Mouse (Mus musculus): ENCODE measurements around the gene Rpn2. TPM values are rescaled to one million over a fixed set of nuclear protein-coding genes. Genes with fewer than 3 reads are reported as not detected.

Rpn2 gene
- polyA plus RNA-seq, 1 experiment, result 102 TPM

GRCm38 (mm10) chr2:157366762-157367161, 87.9 kb downstream of the Rpn2 start:
- peak; percentile 54 for TF ChIP-seq GATA1 (IDR thresholded peaks at IDR 0.05; ENCODE audit: low read length)

DNA sequence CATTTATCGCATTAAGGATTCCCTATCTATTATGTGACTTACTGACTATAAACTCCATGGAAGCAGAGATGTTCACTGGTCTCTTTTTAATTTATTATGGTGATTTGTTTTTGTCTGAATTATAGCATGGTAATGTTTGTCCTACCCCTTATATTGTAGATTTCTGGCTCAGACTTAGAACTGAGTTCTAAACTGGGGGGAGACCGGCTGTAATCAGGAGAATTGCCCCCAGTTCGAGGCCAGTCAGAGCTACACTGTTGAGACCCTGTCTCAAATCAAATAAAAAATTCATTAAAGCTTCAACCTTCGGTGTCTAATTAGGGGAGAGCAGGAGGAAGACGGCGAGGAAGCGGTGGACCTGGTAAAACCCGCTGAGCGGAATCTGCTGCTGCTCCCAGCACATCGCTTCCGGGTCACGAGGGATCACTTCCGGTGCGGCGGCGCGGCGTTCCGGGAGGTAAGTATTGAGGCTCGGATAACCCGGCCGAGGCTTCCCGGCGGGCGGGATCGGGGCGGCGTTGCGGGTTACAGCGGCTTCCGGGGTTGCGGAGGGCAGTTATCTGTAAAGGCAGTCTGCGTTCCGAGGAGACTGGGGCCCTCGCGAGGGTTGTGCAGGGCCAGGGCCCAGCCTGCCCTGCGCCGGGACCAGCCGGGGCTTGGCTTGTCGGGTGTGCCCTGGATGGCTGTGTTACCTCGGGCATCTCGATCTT, 88.5 kb downstream of the Rpn2 start, which contains the start of gene Manbal:
Gene Manbal, plus strand, starts transcription at position 411 of the 710 bp plus-strand sequence.
- TF ChIP-seq GATA1 (IDR thresholded peaks at IDR 0.05; ENCODE audit: low read length), result no peak

GRCm38 (mm10) chr2:157367991-157368390, 89.2 kb downstream of the Rpn2 start:
- no peak for TF ChIP-seq GATA1 (IDR thresholded peaks at IDR 0.05; ENCODE audit: low read length)

GRCm38 (mm10) chr2:157371696-157372095, 92.9 kb downstream of the Rpn2 start:
- TF ChIP-seq GATA1 (IDR thresholded peaks at IDR 0.05; ENCODE audit: low read length), result no peak

DNA sequence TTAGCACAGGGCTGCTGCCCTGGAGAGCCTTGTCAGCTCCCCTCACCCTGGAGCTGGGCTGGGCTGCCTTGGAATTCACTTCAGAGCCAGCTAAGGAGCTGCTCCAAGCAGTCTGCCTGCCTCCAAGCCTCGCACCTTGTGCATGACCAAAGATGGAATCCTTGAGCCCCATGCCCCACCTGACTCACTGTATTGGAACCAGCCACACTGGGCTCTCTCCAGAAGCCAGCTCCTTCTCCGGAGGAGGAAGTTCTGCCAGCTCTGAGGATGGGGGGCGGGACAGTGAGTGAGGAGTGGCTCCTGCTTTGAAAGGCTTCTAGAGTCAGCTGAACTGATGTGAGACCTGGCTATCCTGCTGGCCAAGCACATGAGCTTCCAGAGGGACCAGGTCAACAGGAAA, 94.9 kb downstream of the Rpn2 start:
- TF ChIP-seq GATA1 (IDR thresholded peaks at IDR 0.05; ENCODE audit: low read length), result no peak

GRCm38 (mm10) chr2:157375051-157375450, 96.2 kb downstream of the Rpn2 start:
- TF ChIP-seq GATA1 (IDR thresholded peaks at IDR 0.05; ENCODE audit: low read length), result no peak

Other genes with a start within 250 kb of the Rpn2 start
- gene Soga1, start 199.8 kb upstream of the Rpn2 start, polyA plus RNA-seq (2012), result 30.7 and 32.1 TPM in 2 replicates
- gene Tldc2, start 192.0 kb upstream of the Rpn2 start, polyA plus RNA-seq (2012), result not detected in 2 replicates
- gene Samhd1, start 143.8 kb upstream of the Rpn2 start, polyA plus RNA-seq (2012), result 8.8 and 15.0 TPM in 2 replicates
- gene Rbl1, start 74.5 kb upstream of the Rpn2 start, polyA plus RNA-seq (2012), result 7.3 and 10.2 TPM in 2 replicates
- gene Mroh8, start 532 bp downstream of the Rpn2 start, polyA plus RNA-seq (2012), result 0.21 and 0.53 TPM in 2 replicates
- gene Ghrh, start 68.5 kb downstream of the Rpn2 start, polyA plus RNA-seq (2012), result not detected in 2 replicates
- 55.4 and 67.0 TPM in 2 replicates for gene Manbal, start 88.6 kb downstream of the Rpn2 start, polyA plus RNA-seq (2012)
- gene Src, start 139.4 kb downstream of the Rpn2 start, polyA plus RNA-seq (2012), result 0.40 and 0.48 TPM in 2 replicates

Measured in G1E-ER4 (cell line).